Mouse (Mus musculus) bone marrow, adult 2 months (tissue): ENCODE data around the gene 1700015F17Rik.

Experiments
- CTCF ChIP-seq: fragments of 200-500 bp; IDR thresholded peaks from 2 replicates; pipeline ENCODE4 v1.5.1; 2011; ENCODE audit warnings: low read length, control low read depth; ENCODE audit not compliant: control insufficient read depth, insufficient read depth
- POLR2A ChIP-seq: fragments of 200-500 bp; IDR thresholded peaks from 2 replicates; pipeline ENCODE4 v1.6.1; 2011; ENCODE audit warnings: low read depth, mild to moderate bottlenecking, control low read depth, low read length, borderline replicate concordance; ENCODE audit not compliant: control insufficient read depth

- TF ChIP-seq CTCF = no peak
- no peak for TF ChIP-seq POLR2A
Measured at GRCm38 (mm10) chr5:5419253-5419652, 59.7 kb downstream of the 1700015F17Rik start.
